Mouse (Mus musculus) forebrain, embryonic 10.5 days (tissue): Measurements from ENCODE around the gene Pla2g6. TPM values are rescaled to one million over a fixed set of nuclear protein-coding genes. Genes with fewer than 3 reads are reported as not detected.
A peak's percentile ranks its signal among the peaks of the same experiment; 100 is the strongest.

ENCODE experiments used
- DNase-seq: peaks from one replicate; pipeline ENCODE4 v3.0.0-alpha.2; 2017; ENCODE audit warnings: low spot score; ENCODE audit errors: extremely low spot score
- H3K27ac ChIP-seq: fragments of 300-500 bp; sonication (generic); 2 replicates; pipeline ENCODE4 v1.5.1; 2016; ENCODE audit warnings: mild to moderate bottlenecking
- H3K27me3 ChIP-seq: fragments of 300-500 bp; sonication (generic); 2 replicates; pipeline ENCODE4 v1.6.1; 2016; ENCODE audit warnings: mild to moderate bottlenecking; ENCODE audit not compliant: poor library complexity, severe bottlenecking
- H3K36me3 ChIP-seq: fragments of 300-500 bp; sonication (generic); replicated peaks from 2 replicates; pipeline ENCODE4 v1.6.1; 2016; ENCODE audit warnings: mild to moderate bottlenecking, moderate library complexity
- H3K4me1 ChIP-seq: fragments of 300-500 bp; sonication (generic); 2 replicates; pipeline ENCODE4 v1.6.1; 2016
- H3K4me3 ChIP-seq: fragments of 300-500 bp; sonication (generic); 2 replicates; pipeline ENCODE4 v1.5.1; 2016; ENCODE audit warnings: mild to moderate bottlenecking, moderate library complexity
- H3K9me3 ChIP-seq: fragments of 300-500 bp; sonication (generic); 2 replicates; pipeline ENCODE4 v1.6.1; 2016; ENCODE audit warnings: mild to moderate bottlenecking, moderate library complexity
- WGBS: fragments of 180-500 bp; shearing (Covaris S2); methylation state at CpG from one replicate; pipeline ENCODE4 v1.1.7; 2016; 5-methylcytosine and 5-hydroxymethylcytosine counted together
- polyA plus RNA-seq: library from polyadenylated mRNA; unstranded; fragments of >200 nt; fragmentation: Nextera tagmentation; extraction: Ambion mirVana; gene quantifications from 2 replicates; pipeline ENCODE4 v1.2.1, GENCODE M21; 2016

Gene Pla2g6
- polyA plus RNA-seq, 1 experiment from 2014 or later = 20.9 TPM

GRCm38 (mm10) chr15:79346051-79346793, 18.0 kb upstream of the Pla2g6 start, which contains the start of gene Maff:
Maff (plus strand) TSS chr15:79346621.
- WGBS = 52% methylated on average over 8 of the region's 8 CpGs
- no peak for DNase-seq
- H3K27ac ChIP-seq = peak within 1 kb of the TSS; percentile 92
- peak within 1 kb of the TSS; percentile 88 for H3K4me3 ChIP-seq
- peaks cover 37% of the 10 kb centered on the region for H3K4me1 ChIP-seq
- peaks cover 42% of the 10 kb centered on the region for H3K27me3 ChIP-seq
- H3K36me3 ChIP-seq = no peaks in the 10 kb centered on the region
- no peaks in the 10 kb centered on the region for H3K9me3 ChIP-seq

- DNase-seq = no peak
- no peak overlapping the region for H3K4me3 ChIP-seq
- WGBS = 82% methylated on average over 4 of the region's 4 CpGs
- H3K9me3 ChIP-seq = no peaks in the 10 kb centered on the region
- H3K27ac ChIP-seq = no peak overlapping the region
- H3K36me3 ChIP-seq = no peaks in the 10 kb centered on the region
- peaks cover 35% of the 10 kb centered on the region for H3K4me1 ChIP-seq
- peaks cover 29% of the 10 kb centered on the region for H3K27me3 ChIP-seq
These were observed 16.4 kb upstream of the Pla2g6 start for GRCm38 (mm10) chr15:79344627-79345026.

GRCm38 (mm10) chr15:79342641-79343337, 14.6 kb upstream of the Pla2g6 start:
- no peak for DNase-seq
- Histone ChIP-seq H3K9me3 (peaks cover 5% of the 10 kb centered on the region; the same call in 1 of the 2 replicates), H3K4me1 (peaks cover 21% of the 10 kb centered on the region), H3K36me3 (no peaks in the 10 kb centered on the region), H3K4me3 (no peak overlapping the region), H3K27me3 (peaks cover 15% of the 10 kb centered on the region), H3K27ac (no peak overlapping the region)
- WGBS = 79% methylated on average over 6 of the region's 6 CpGs

DNA sequence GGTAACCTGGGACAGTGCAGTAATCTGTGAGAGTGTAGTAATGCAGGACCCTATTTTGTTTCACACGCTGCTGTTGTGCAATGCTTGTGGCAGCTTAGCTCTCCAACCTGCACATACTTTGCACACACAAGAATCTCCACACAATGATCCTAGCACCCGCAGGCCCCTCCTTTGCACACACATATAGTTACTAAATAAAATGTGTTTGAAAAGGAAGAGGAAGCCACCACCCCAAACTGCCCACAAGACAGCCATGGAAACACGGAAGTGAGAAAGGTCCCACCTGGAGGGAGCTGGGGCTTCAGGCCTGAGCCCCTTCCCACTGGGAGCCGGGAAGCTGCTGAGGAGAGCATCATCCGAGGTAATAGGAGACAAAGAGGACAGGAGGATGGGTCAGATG, 10.8 kb upstream of the Pla2g6 start:
- DNase-seq = no peak
- no peak overlapping the region for H3K27ac ChIP-seq
- WGBS = 76% methylated on average over 5 of the region's 5 CpGs

DNA sequence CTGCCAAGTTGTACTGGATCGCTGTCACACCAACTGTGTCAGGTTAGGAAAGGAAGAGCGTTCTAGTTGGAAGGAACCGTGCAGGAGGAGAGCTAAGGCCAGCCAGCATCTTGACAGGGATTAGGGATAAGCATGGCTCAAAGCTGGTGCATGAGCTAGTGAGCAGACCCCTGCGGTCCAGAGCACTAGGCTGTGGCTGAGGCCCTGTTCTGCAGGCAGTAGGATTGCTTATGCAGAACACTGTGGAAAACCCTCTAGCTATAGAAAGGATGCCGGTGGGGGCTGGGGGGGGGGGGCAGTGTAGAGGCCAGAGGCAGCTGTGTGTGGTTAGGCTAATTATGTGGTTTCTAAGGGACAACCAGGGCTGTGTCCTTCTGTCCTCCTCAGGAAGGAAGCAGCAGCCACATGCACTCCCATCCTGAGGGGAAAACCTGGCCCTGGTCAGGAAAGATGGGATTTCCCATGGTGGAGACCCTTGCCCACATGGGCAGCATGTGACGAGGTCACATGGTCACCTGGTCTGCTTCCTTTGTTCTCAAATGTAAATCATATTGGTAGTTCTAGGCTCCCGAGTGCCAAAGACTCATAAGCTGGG, 7.0 kb upstream of the Pla2g6 start:
- H3K27ac ChIP-seq = peak overlapping the region; percentile 65
- no peaks in the 10 kb centered on the region for H3K36me3 ChIP-seq
- H3K4me3 ChIP-seq = no peak overlapping the region
- peaks cover 14% of the 10 kb centered on the region for H3K4me1 ChIP-seq
- WGBS = 55% methylated on average over 7 of the region's 7 CpGs
- no peak for DNase-seq
- H3K9me3 ChIP-seq = peaks cover 5% of the 10 kb centered on the region; the same call in 1 of the 2 replicates
- H3K27me3 ChIP-seq = no peaks in the 10 kb centered on the region

More for the DNA sequence above, 10.8 kb upstream of the Pla2g6 start:
- H3K9me3 ChIP-seq = peaks cover 5% of the 10 kb centered on the region; the same call in 1 of the 2 replicates
- no peaks in the 10 kb centered on the region for H3K27me3 ChIP-seq
- H3K36me3 ChIP-seq = no peaks in the 10 kb centered on the region
- peaks cover 16% of the 10 kb centered on the region for H3K4me1 ChIP-seq
- no peak overlapping the region for H3K4me3 ChIP-seq

DNA sequence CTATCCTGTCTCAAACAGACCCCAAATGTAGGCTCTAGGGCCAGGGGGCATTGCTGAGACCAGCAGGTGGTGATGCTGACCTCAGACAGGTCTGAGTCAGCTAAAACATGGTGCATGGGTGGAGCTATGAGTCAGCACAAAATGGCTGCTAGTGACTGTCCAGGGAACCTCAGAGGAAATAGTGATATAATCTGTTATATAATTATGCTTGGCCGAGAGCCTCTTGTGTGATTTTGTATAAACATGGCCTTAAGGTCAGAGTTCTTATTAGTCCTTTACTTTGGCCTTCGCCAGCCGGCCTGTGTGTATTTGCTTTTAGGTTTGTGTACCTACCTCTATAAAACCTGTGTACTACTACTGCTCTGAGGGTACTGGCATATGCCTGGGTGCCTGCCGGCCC, 5.2 kb upstream of the Pla2g6 start:
- Histone ChIP-seq H3K4me3 (no peak overlapping the region), H3K36me3 (no peaks in the 10 kb centered on the region), H3K27ac (no peak overlapping the region), H3K4me1 (peaks cover 19% of the 10 kb centered on the region), H3K27me3 (no peaks in the 10 kb centered on the region), H3K9me3 (peaks cover 2% of the 10 kb centered on the region; the same call in 1 of the 2 replicates)
- 82% methylated on average over 4 of the region's 4 CpGs for WGBS
- no peak for DNase-seq

DNA sequence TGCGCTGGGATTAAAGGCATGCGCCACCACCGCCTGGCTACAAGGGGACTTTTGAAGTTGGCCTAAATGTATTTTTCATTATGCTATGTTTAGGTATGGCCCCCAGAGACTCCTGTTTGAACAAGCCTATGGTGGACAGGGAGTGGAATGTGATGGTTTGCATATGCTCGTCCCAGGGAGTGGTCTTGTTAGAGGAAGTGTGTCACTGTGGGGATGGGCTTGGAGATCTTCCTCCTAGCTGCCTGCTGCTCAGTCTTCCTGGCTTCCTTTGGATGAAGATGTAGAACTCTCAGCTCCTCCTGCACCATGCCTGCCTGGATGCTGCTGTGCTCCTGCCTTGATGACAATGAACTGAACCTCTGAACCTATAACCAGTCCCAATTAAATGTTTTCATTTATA, 2.3 kb upstream of the Pla2g6 start:
- H3K4me1 ChIP-seq = peaks cover 40% of the 10 kb centered on the region
- no peaks in the 10 kb centered on the region for H3K9me3 ChIP-seq
- H3K36me3 ChIP-seq = no peaks in the 10 kb centered on the region
- H3K27ac ChIP-seq = no peak overlapping the region
- no peaks in the 10 kb centered on the region for H3K27me3 ChIP-seq
- H3K4me3 ChIP-seq = no peak overlapping the region
- no peak for DNase-seq
- 74% methylated on average over 4 of the region's 4 CpGs for WGBS

DNA sequence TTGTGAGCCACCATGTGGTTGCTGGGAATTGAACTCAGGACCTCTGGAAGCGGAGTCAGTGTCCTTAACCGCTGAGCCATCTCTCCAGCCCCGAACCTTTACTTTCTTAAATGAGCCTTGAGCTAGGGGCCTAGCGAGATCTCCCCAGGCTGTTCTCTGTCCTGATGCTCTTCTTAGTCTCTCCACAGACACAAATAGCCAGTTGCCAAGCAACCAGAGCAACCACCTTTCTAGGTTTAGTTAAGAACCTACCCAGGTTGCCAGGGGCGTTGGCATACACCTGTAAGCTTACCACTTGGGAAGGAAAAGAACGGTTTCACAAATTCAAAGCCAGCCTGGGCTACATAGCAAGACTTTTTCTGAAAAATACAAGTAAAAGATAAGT, 1.8 kb upstream of the Pla2g6 start:
- Histone ChIP-seq H3K4me1 (peaks cover 40% of the 10 kb centered on the region), H3K4me3 (no peak overlapping the region), H3K9me3 (no peaks in the 10 kb centered on the region), H3K27ac (no peak overlapping the region), H3K27me3 (no peaks in the 10 kb centered on the region), H3K36me3 (no peaks in the 10 kb centered on the region)
- 85% methylated on average over 6 of the region's 6 CpGs for WGBS
- no peak for DNase-seq

- Histone ChIP-seq H3K4me3 (no peak overlapping the region), H3K9me3 (no peaks in the 10 kb centered on the region), H3K27ac (no peak overlapping the region), H3K4me1 (peaks cover 41% of the 10 kb centered on the region), H3K27me3 (no peaks in the 10 kb centered on the region), H3K36me3 (no peaks in the 10 kb centered on the region)
- 95% methylated on average over 6 of the region's 6 CpGs for WGBS
- no peak for DNase-seq
These were observed 1.3 kb upstream of the Pla2g6 start for GRCm38 (mm10) chr15:79329346-79329978.

- DNase-seq = no peak
- no peaks in the 10 kb centered on the region for H3K27me3 ChIP-seq
- peaks cover 45% of the 10 kb centered on the region for H3K4me1 ChIP-seq
- no peak overlapping the region for H3K4me3 ChIP-seq
- no peaks in the 10 kb centered on the region for H3K9me3 ChIP-seq
- 94% methylated on average over 4 of the region's 4 CpGs for WGBS
- no peaks in the 10 kb centered on the region for H3K36me3 ChIP-seq
- 0 out of 2 replicates have a peak overlapping the region, but pooled peaks have one; percentile 94 for H3K27ac ChIP-seq
These were observed 717 bp upstream of the Pla2g6 start for GRCm38 (mm10) chr15:79328939-79329275.

- Histone ChIP-seq H3K27ac (peak overlapping the region; percentile 94), H3K27me3 (no peaks in the 10 kb centered on the region), H3K4me1 (peaks cover 59% of the 10 kb centered on the region), H3K9me3 (no peaks in the 10 kb centered on the region), H3K36me3 (no peaks in the 10 kb centered on the region), H3K4me3 (peak overlapping the region; percentile 68)
- WGBS = 15% methylated on average over 20 of the region's 20 CpGs
- peak; percentile 65 for DNase-seq
These were observed 924 bp downstream of the Pla2g6 start for GRCm38 (mm10) chr15:79326971-79327961.

DNA sequence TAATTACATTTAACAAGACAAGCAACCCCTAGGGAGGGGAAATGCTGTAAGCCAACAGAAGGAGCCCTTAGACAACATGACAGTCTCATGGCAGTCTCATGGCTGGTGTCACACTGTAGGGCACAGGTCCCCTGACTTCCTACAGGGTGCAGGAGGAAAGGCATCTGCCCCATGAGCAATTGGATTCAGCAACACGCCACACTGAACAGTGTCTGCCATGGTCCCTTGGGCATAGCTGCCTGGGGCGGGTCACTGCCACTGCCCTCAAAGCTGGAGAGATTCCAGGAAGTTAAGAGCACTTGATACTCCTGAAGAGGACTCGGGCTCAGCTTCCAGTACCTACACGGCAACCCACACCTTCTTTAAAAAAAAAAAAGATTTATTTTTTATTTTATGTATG, 1.9 kb downstream of the Pla2g6 start:
- H3K27ac ChIP-seq = peak overlapping the region; percentile 94; the same call in 1 of the 2 replicates
- no peaks in the 10 kb centered on the region for H3K9me3 ChIP-seq
- peak overlapping the region; percentile 16; the same call in 1 of the 2 replicates for H3K4me3 ChIP-seq
- 92% methylated on average over 4 of the region's 4 CpGs for WGBS
- no peaks in the 10 kb centered on the region for H3K27me3 ChIP-seq
- DNase-seq = no peak
- H3K36me3 ChIP-seq = no peaks in the 10 kb centered on the region
- peaks cover 59% of the 10 kb centered on the region for H3K4me1 ChIP-seq
